Mouse (Mus musculus): ENCODE results near the gene Cd47. TPM values are rescaled to one million over a fixed set of nuclear protein-coding genes. Genes with fewer than 3 reads are reported as not detected.

Cd47 gene
- total and polyA plus RNA-seq, 3 experiments = 102 to 277 (median 142) TPM

- peaks cover 8 to 60% of the 10 kb centered on the region in 2 experiments for H3K4me1 ChIP-seq (ENCODE audit: control insufficient read depth in 1 of 2, insufficient read depth in 2 of 2)
- no peak for TF ChIP-seq POLR2A (IDR thresholded peaks at IDR 0.05; ENCODE audit: low read depth, low read length)
- no peak for TF ChIP-seq UBTF (IDR thresholded peaks at IDR 0.05; ENCODE audit: low read depth, low read length)
- no peak for TF ChIP-seq E2F4 (IDR thresholded peaks at IDR 0.05; ENCODE audit: insufficient replicate concordance, low read depth, low read length)
- TF ChIP-seq PAX5 (IDR thresholded peaks at IDR 0.05; ENCODE audit: low read length) = no peak
- TF ChIP-seq USF2 (conservative IDR thresholded peaks at IDR 0.05; ENCODE audit: low read depth, low read length) = no peak
- no peak for TF ChIP-seq SIN3A (IDR thresholded peaks at IDR 0.05; ENCODE audit: low read length)
- no peak for TF ChIP-seq HCFC1 (IDR thresholded peaks at IDR 0.05; ENCODE audit: low read depth, low read length)
- TF ChIP-seq MEF2A (IDR thresholded peaks at IDR 0.05; ENCODE audit: borderline replicate concordance, low read depth, low read length) = no peak
- no peak for TF ChIP-seq ZMIZ1 (IDR thresholded peaks at IDR 0.05; ENCODE audit: low read depth, low read length)
- TF ChIP-seq ELF1 (IDR thresholded peaks at IDR 0.05; ENCODE audit: low read depth, low read length) = no peak
- TF ChIP-seq EP300 (IDR thresholded peaks at IDR 0.05; ENCODE audit: low read length) = no peak
- no peak for TF ChIP-seq CTCF (conservative IDR thresholded peaks at IDR 0.05 in 1 of 2, IDR thresholded peaks at IDR 0.05 in 1 of 2; ENCODE audit: low read depth in 2 of 2, low read length in 2 of 2)
- no peak for TF ChIP-seq JUN (IDR thresholded peaks at IDR 0.05; ENCODE audit: insufficient read depth, low read depth, low read length)
- no peak for TF ChIP-seq ETS1 (conservative IDR thresholded peaks at IDR 0.05; ENCODE audit: low read depth, low read length)
- TF ChIP-seq ZC3H11A (IDR thresholded peaks at IDR 0.05; ENCODE audit: low read depth, low read length) = no peak
- TF ChIP-seq KAT2A (IDR thresholded peaks at IDR 0.05; ENCODE audit: insufficient replicate concordance, low read length) = no peak
- no peak for TF ChIP-seq TBP (conservative IDR thresholded peaks at IDR 0.05; ENCODE audit: low read depth, low read length)
- no peak for TF ChIP-seq POLR2AphosphoS2 (IDR thresholded peaks at IDR 0.05; ENCODE audit: low read depth, low read length)
- no peak for TF ChIP-seq ZNF384 (IDR thresholded peaks at IDR 0.05; ENCODE audit: low read depth, low read length)
- H3K9me3 ChIP-seq (replicated peaks; ENCODE audit: low read length) = no peaks in the 10 kb centered on the region
- H3K4me3 ChIP-seq (replicated peaks in 1 of 3; ENCODE audit: low read depth in 2 of 3, low read length in 2 of 3, poor library complexity in 1 of 3) = no peak overlapping the region
- H3K27ac ChIP-seq (ENCODE audit: insufficient read depth, low read depth) = no peak overlapping the region
- no peak overlapping the region for H3K4me2 ChIP-seq (ENCODE audit: insufficient read depth, low read depth, poor library complexity, severe bottlenecking)
- dilution Hi-C loops (cut with MboI; ENCODE audit: extremely low pct_ligation_motif_present, extremely low pct_unique_long_range_greater_than_20kb, low sequenced_read_pairs) = no loop called here
- no peaks in the 10 kb centered on the region for H3K27me3 ChIP-seq (replicated peaks)
- H3K79me2 ChIP-seq (replicated peaks; ENCODE audit: control insufficient read depth, extremely low read depth, insufficient read depth, poor library complexity, severe bottlenecking) = peaks cover 21% of the 10 kb centered on the region
- no peak for DNase-seq (ENCODE audit: extremely low read depth)
- no peak overlapping the region for H3K9ac ChIP-seq (ENCODE audit: insufficient read depth, low read depth)
- in situ Hi-C loops (cut with MboI; ENCODE audit: low pct_ligation_motif_present, low pct_unique_long_range_greater_than_20kb, low sequenced_read_pairs) = no loop called here
- peaks cover 26 to 50% of the 10 kb centered on the region in 2 experiments for H3K36me3 ChIP-seq (replicated peaks in 1 of 2; ENCODE audit: control insufficient read depth in 1 of 2, insufficient read depth in 1 of 2, low read length in 1 of 2)
Measured at GRCm38 (mm10) chr16:49909536-49909935, 109.2 kb downstream of the Cd47 start.

DNA sequence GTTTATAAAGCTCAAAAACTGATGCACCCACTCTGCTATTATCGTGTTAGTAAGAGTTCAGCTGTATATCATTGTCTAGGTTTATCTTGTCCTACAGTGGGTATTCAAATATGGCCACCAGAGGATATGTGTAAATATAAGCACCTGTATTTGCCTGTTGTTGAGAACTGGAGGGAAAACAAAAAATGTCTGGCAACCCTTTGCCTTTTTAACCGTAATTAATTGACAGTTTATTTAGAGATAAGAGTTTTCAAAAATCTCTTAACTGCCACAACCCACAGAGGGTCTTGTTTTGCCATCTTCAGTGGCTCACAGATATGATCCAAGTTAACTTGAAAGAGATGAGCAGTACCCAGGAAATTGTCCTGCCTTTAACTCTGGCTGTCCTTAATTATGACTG, 113.8 kb downstream of the Cd47 start:
- TF ChIP-seq BHLHE40 (IDR thresholded peaks at IDR 0.05; ENCODE audit: low read depth, low read length) = no peak
- TF ChIP-seq MAFK (IDR thresholded peaks at IDR 0.05; ENCODE audit: insufficient replicate concordance, low read length) = no peak
- no peak for TF ChIP-seq SIN3A (IDR thresholded peaks at IDR 0.05; ENCODE audit: low read length)
- TF ChIP-seq ZNF384 (IDR thresholded peaks at IDR 0.05; ENCODE audit: low read depth, low read length) = no peak
- no peak for TF ChIP-seq USF2 (conservative IDR thresholded peaks at IDR 0.05; ENCODE audit: low read depth, low read length)
- no peak for TF ChIP-seq ELF1 (IDR thresholded peaks at IDR 0.05; ENCODE audit: low read depth, low read length)
- no peak for TF ChIP-seq CTCF (conservative IDR thresholded peaks at IDR 0.05 in 1 of 2, IDR thresholded peaks at IDR 0.05 in 1 of 2; ENCODE audit: low read depth in 2 of 2, low read length in 2 of 2)
- TF ChIP-seq MAX (IDR thresholded peaks at IDR 0.05; ENCODE audit: low read length) = no peak
- TF ChIP-seq MAZ (IDR thresholded peaks at IDR 0.05; ENCODE audit: low read depth, low read length) = no peak
- no peak for TF ChIP-seq CHD2 (IDR thresholded peaks at IDR 0.05; ENCODE audit: low read length)
- no peak for TF ChIP-seq ZKSCAN1 (IDR thresholded peaks at IDR 0.05; ENCODE audit: borderline replicate concordance, low read depth, low read length)
- no peak for TF ChIP-seq IRF4 (IDR thresholded peaks at IDR 0.05; ENCODE audit: low read depth, low read length)
- no peak for TF ChIP-seq MEF2A (IDR thresholded peaks at IDR 0.05; ENCODE audit: borderline replicate concordance, low read depth, low read length)
- no peak for TF ChIP-seq EP300 (IDR thresholded peaks at IDR 0.05; ENCODE audit: low read length)
- TF ChIP-seq RCOR1 (conservative IDR thresholded peaks at IDR 0.05; ENCODE audit: low read depth, low read length) = no peak
- no peak for TF ChIP-seq ZMIZ1 (IDR thresholded peaks at IDR 0.05; ENCODE audit: low read depth, low read length)
- no peak for TF ChIP-seq GABPA (IDR thresholded peaks at IDR 0.05; ENCODE audit: insufficient replicate concordance, low read depth, low read length)
- no peak for TF ChIP-seq POLR2A (IDR thresholded peaks at IDR 0.05; ENCODE audit: low read depth, low read length)
- no peak for TF ChIP-seq NRF1 (IDR thresholded peaks at IDR 0.05; ENCODE audit: low read depth, low read length)
- TF ChIP-seq ZC3H11A (IDR thresholded peaks at IDR 0.05; ENCODE audit: low read depth, low read length) = no peak
- dilution Hi-C loops (cut with MboI; ENCODE audit: extremely low pct_ligation_motif_present, extremely low pct_unique_long_range_greater_than_20kb, low sequenced_read_pairs) = no loop called here
- in situ Hi-C loops (cut with MboI; ENCODE audit: low pct_ligation_motif_present, low pct_unique_long_range_greater_than_20kb, low sequenced_read_pairs) = no loop called here
- Histone ChIP-seq H3K36me3 (replicated peaks in 1 of 2; ENCODE audit: control insufficient read depth in 1 of 2, insufficient read depth in 1 of 2, low read length in 1 of 2) (peaks cover 22 to 48% of the 10 kb centered on the region in 2 experiments), H3K27ac (ENCODE audit: insufficient read depth, low read depth) (no peak overlapping the region), H3K4me1 (ENCODE audit: control insufficient read depth in 1 of 2, insufficient read depth in 2 of 2) (peaks cover 5 to 15% of the 10 kb centered on the region in 2 experiments; a peak in 3 of 4 replicates), H3K27me3 (replicated peaks) (no peaks in the 10 kb centered on the region), H3K4me3 (replicated peaks in 1 of 3; ENCODE audit: low read depth in 2 of 3, low read length in 2 of 3, poor library complexity in 1 of 3) (no peak overlapping the region), H3K9ac (ENCODE audit: insufficient read depth, low read depth) (no peak overlapping the region), H3K4me2 (ENCODE audit: insufficient read depth, low read depth, poor library complexity, severe bottlenecking) (no peak overlapping the region), H3K79me2 (replicated peaks; ENCODE audit: control insufficient read depth, extremely low read depth, insufficient read depth, poor library complexity, severe bottlenecking) (0 out of 2 replicates have a peak, but pooled peaks cover 3% of the 10 kb centered on the region), H3K9me3 (replicated peaks; ENCODE audit: low read length) (no peaks in the 10 kb centered on the region)
- DNase-seq (ENCODE audit: extremely low read depth) = no peak
